In the genomic region with DNA sequence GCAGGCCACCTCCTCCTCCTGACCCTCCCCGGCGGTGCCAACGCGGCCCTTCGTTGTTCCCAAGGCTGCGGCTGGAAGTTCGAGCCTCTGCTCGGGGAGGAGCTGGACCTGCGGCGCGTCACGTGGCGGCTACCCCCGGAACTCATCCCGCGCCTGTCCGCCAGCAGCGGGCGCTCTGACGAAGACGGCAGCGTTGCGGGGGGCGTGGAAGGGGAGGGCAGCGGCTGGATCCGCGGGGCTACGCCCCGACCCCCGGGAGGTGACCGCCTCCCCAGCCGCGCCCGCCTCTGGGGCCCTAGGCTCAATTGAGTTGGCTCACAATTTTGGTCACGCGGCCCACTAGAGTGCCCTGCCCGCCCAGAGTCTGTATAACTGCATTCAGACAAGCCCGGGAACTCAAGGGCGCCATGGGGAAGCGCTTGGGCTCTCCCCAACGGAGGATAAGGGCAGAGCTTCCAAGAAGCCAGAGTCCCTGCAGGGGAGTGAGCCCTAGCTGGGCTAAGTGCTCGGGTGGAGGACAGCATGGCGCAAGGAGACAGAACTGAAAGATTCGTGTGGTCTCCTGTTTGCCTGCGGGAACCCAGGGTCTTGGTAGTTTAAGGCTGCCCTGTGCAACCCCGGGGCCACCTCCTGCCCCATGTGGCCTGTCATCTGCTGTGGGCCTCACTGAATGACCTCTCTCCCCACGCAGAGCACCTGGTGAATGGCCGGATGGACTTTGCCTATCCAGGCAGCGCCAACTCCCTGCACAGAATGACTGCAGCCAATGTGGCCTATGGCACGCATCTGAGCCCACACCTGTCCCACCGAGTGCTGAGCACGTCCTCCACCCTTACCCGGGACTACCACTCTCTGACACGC, we compare ENCODE assay signal across 8 mouse cellular contexts. TPM values are rescaled to one million over a fixed set of nuclear protein-coding genes. Genes with fewer than 3 reads are reported as not detected.
DNase-seq lines count a peak whose midpoint lies in the region; ATAC-seq and TF ChIP-seq lines count a peak whose summit lies in the region.

No protein-coding gene starts in this region.

- TF ChIP-seq POLR2A in embryonic fibroblast, embryonic 13.5 days (IDR thresholded peaks at IDR 0.05; ENCODE audit: low read depth, low read length), result peak; percentile 46

- peaks cover 3% of the 10 kb centered on the region; the same call in 1 of the 2 replicates for H3K4me1 ChIP-seq in embryonic fibroblast, embryonic 13.5 days (ENCODE audit: control insufficient read depth, insufficient read depth, low read length)
- peaks cover 19% of the 10 kb centered on the region for H3K4me1 ChIP-seq in heart, embryonic 11.5 days (ENCODE audit: control insufficient read depth, insufficient read depth, low read length)
- H3K4me1 ChIP-seq in kidney, embryonic 14.5 days (ENCODE audit: control insufficient read depth, insufficient read depth, low read length), result peaks cover 22% of the 10 kb centered on the region
- peaks cover 17% of the 10 kb centered on the region for H3K4me1 ChIP-seq in liver, postnatal 0 days (ENCODE audit: insufficient read depth)
- H3K4me1 ChIP-seq in neural tube, embryonic 12.5 days, result peaks cover 10% of the 10 kb centered on the region; the same call in 1 of the 2 replicates

- peaks cover 7% of the 10 kb centered on the region; the same call in 1 of the 2 replicates for H3K27me3 ChIP-seq in heart, embryonic 11.5 days (ENCODE audit: control insufficient read depth, insufficient read depth, low read length)
- H3K27me3 ChIP-seq in kidney, embryonic 14.5 days (ENCODE audit: control insufficient read depth, insufficient read depth, low read length), result no peaks in the 10 kb centered on the region
- H3K27me3 ChIP-seq in liver, postnatal 0 days (ENCODE audit: insufficient read depth, low read length), result no peaks in the 10 kb centered on the region
- 0 out of 2 replicates have a peak, but pooled peaks cover 4% of the 10 kb centered on the region for H3K27me3 ChIP-seq in neural tube, embryonic 12.5 days (replicated peaks)

- peak overlapping the region; percentile 3 for H3K27ac ChIP-seq in embryonic fibroblast, embryonic 13.5 days (ENCODE audit: insufficient read depth, low read length)
- H3K27ac ChIP-seq in heart, embryonic 11.5 days (ENCODE audit: low read depth, low read length), result peak overlapping the region; percentile 82
- H3K27ac ChIP-seq in kidney, embryonic 14.5 days (ENCODE audit: low read depth, low read length), result peak overlapping the region; percentile 65
- peak overlapping the region; percentile 90 for H3K27ac ChIP-seq in liver, postnatal 0 days (ENCODE audit: low read depth)
- H3K27ac ChIP-seq in neural tube, embryonic 12.5 days, result no peak overlapping the region

- H3K36me3 ChIP-seq in heart, embryonic 11.5 days (ENCODE audit: control insufficient read depth, insufficient read depth, low read length), result peaks cover 11% of the 10 kb centered on the region
- H3K36me3 ChIP-seq in kidney, embryonic 14.5 days (ENCODE audit: control insufficient read depth, insufficient read depth, low read length), result peaks cover 27% of the 10 kb centered on the region
- peaks cover 17% of the 10 kb centered on the region for H3K36me3 ChIP-seq in liver, postnatal 0 days (replicated peaks; ENCODE audit: insufficient read depth, low read length)
- peaks cover 9% of the 10 kb centered on the region; the same call in 1 of the 2 replicates for H3K36me3 ChIP-seq in neural tube, embryonic 12.5 days

- H3K9ac ChIP-seq in heart, embryonic 11.5 days (ENCODE audit: low read depth, low read length), result peak overlapping the region; percentile 78
- H3K9ac ChIP-seq in kidney, embryonic 14.5 days (ENCODE audit: low read depth, low read length), result peak overlapping the region; percentile 61
- peak overlapping the region; percentile 65 for H3K9ac ChIP-seq in liver, postnatal 0 days (replicated peaks)
- H3K9ac ChIP-seq in neural tube, embryonic 12.5 days, result peak overlapping the region; percentile 44

- 5% methylated on average over 50 of the region's 54 CpGs for WGBS in heart, embryonic 11.5 days (ENCODE audit: insufficient replicate concordance)
- WGBS in kidney, embryonic 14.5 days, result 4% methylated on average over 53 of the region's 54 CpGs
- WGBS in liver, postnatal 0 days (ENCODE audit: insufficient replicate concordance), result 5% methylated on average over 48 of the region's 54 CpGs
- 6% methylated on average over 54 of the region's 54 CpGs for WGBS in neural tube, embryonic 12.5 days

- H3K9me3 ChIP-seq in heart, embryonic 11.5 days (replicated peaks; ENCODE audit: control insufficient read depth, low read length), result no peaks in the 10 kb centered on the region
- H3K9me3 ChIP-seq in kidney, embryonic 14.5 days (ENCODE audit: control insufficient read depth, low read length), result no peaks in the 10 kb centered on the region
- no peaks in the 10 kb centered on the region for H3K9me3 ChIP-seq in liver, postnatal 0 days (ENCODE audit: low read length)
- H3K9me3 ChIP-seq in neural tube, embryonic 12.5 days, result no peaks in the 10 kb centered on the region

- H3K4me2 ChIP-seq in heart, embryonic 11.5 days, result peak overlapping the region; percentile 85
- peak overlapping the region; percentile 73 for H3K4me2 ChIP-seq in kidney, embryonic 14.5 days (replicated peaks; ENCODE audit: low read depth, low read length)
- H3K4me2 ChIP-seq in liver, postnatal 0 days (ENCODE audit: low read depth, low read length), result peak overlapping the region; percentile 84
- H3K4me2 ChIP-seq in neural tube, embryonic 12.5 days (replicated peaks), result peak overlapping the region; percentile 65

- peak; percentile 65 for ATAC-seq in heart, embryonic 11.5 days (replicated peaks; ENCODE audit: insufficient number of reproducible peaks, low FRiP score, low TSS enrichment)
- ATAC-seq in kidney, embryonic 14.5 days (ENCODE audit: low FRiP score, low TSS enrichment), result peak; percentile 65
- peak; percentile 77 for ATAC-seq in liver, postnatal 0 days
- ATAC-seq in neural tube, embryonic 12.5 days (ENCODE audit: low FRiP score, low read depth), result peak; percentile 55

- TF ChIP-seq EP300 in liver, postnatal 0 days (IDR thresholded peaks at IDR 0.05; ENCODE audit: low read depth), result no peak

- TF ChIP-seq CTCF in embryonic fibroblast, embryonic 13.5 days (IDR thresholded peaks at IDR 0.05; ENCODE audit: borderline replicate concordance, insufficient read depth, low read length), result peak; percentile 72
- TF ChIP-seq CTCF in liver, postnatal 0 days (IDR thresholded peaks at IDR 0.05; ENCODE audit: low read depth), result peak; percentile 82

- peak; percentile 87 for DNase-seq in A20 (ENCODE audit: low read depth, low spot score)
- DNase-seq in adrenal gland, adult 8-10 months, result peak; percentile 59
- DNase-seq in liver, postnatal 0 days, result peak; percentile 87
- DNase-seq in testis, postnatal 10 days (ENCODE audit: low spot score), result peak; percentile 90

- H3K4me3 ChIP-seq in embryonic fibroblast, embryonic 13.5 days (ENCODE audit: insufficient read depth, low read length), result no peak overlapping the region; the same call in 1 of the 2 replicates
- peak overlapping the region; percentile 45 for H3K4me3 ChIP-seq in heart, embryonic 11.5 days (ENCODE audit: low read depth, low read length)
- H3K4me3 ChIP-seq in kidney, embryonic 14.5 days (ENCODE audit: low read length), result peak overlapping the region; percentile 38
- peak overlapping the region; percentile 40 for H3K4me3 ChIP-seq in liver, postnatal 0 days (ENCODE audit: low read depth, low read length)
- H3K4me3 ChIP-seq in neural tube, embryonic 12.5 days, result peak overlapping the region; percentile 21

RNA-seq across cellular contexts. Expression of a gene that starts 7.4 kb away (rescaled TPM):
- 10 to 100 TPM; 37.3 to 55.6 (median 46.4) TPM for total RNA-seq in adrenal gland, adult 8-10 months (2022)
- 50.8 and 58.6 TPM in 2 replicates for polyA plus RNA-seq in embryonic fibroblast, embryonic 13.5 days (2011; ENCODE audit: insufficient read length, low read depth, missing spikeins)
- polyA plus RNA-seq in heart, embryonic 11.5 days (2014; fragmentation: Nextera tagmentation; extraction: Ambion mirVana), result 137 and 151 TPM in 2 replicates
- polyA plus RNA-seq in kidney, embryonic 14.5 days (2014; fragmentation: Nextera tagmentation; extraction: Ambion mirVana), result 155 and 166 TPM in 2 replicates
- polyA plus RNA-seq in liver, postnatal 0 days (2015; fragmentation: Nextera tagmentation; extraction: Ambion mirVana), result 317 and 319 TPM in 2 replicates
- polyA plus RNA-seq in neural tube, embryonic 12.5 days (2016; fragmentation: Nextera tagmentation; extraction: Ambion mirVana), result 100 and 109 TPM in 2 replicates

RNA-seq across cellular contexts. Expression of a gene that starts 22.7 kb away (rescaled TPM):
- 100 to 1,000 TPM; 302 to 413 (median 377) TPM for total RNA-seq in adrenal gland, adult 8-10 months (2022)
- polyA plus RNA-seq in embryonic fibroblast, embryonic 13.5 days (2011; ENCODE audit: insufficient read length, low read depth, missing spikeins), result 339 and 513 TPM in 2 replicates
- polyA plus RNA-seq in heart, embryonic 11.5 days (2014; fragmentation: Nextera tagmentation; extraction: Ambion mirVana), result 734 and 757 TPM in 2 replicates
- 1,830 and 1,881 TPM in 2 replicates for polyA plus RNA-seq in kidney, embryonic 14.5 days (2014; fragmentation: Nextera tagmentation; extraction: Ambion mirVana)
- polyA plus RNA-seq in liver, postnatal 0 days (2015; fragmentation: Nextera tagmentation; extraction: Ambion mirVana), result 647 and 656 TPM in 2 replicates
- 2,060 and 2,115 TPM in 2 replicates for polyA plus RNA-seq in neural tube, embryonic 12.5 days (2016; fragmentation: Nextera tagmentation; extraction: Ambion mirVana)

RNA-seq across cellular contexts. Expression of a gene that starts 25.1 kb away (rescaled TPM):
- 10 to 100 TPM; 19.7 to 45.2 (median 29.6) TPM for total RNA-seq in adrenal gland, adult 8-10 months (2022)
- polyA plus RNA-seq in embryonic fibroblast, embryonic 13.5 days (2011; ENCODE audit: insufficient read length, low read depth, missing spikeins), result 16.9 and 18.8 TPM in 2 replicates
- polyA plus RNA-seq in heart, embryonic 11.5 days (2014; fragmentation: Nextera tagmentation; extraction: Ambion mirVana), result 18.7 and 20.0 TPM in 2 replicates
- 24.4 and 37.2 TPM in 2 replicates for polyA plus RNA-seq in kidney, embryonic 14.5 days (2014; fragmentation: Nextera tagmentation; extraction: Ambion mirVana)
- polyA plus RNA-seq in liver, postnatal 0 days (2015; fragmentation: Nextera tagmentation; extraction: Ambion mirVana), result 3.9 and 5.1 TPM in 2 replicates
- polyA plus RNA-seq in neural tube, embryonic 12.5 days (2016; fragmentation: Nextera tagmentation; extraction: Ambion mirVana), result 47.9 and 48.6 TPM in 2 replicates

RNA-seq across cellular contexts. Expression of a gene that starts 30.6 kb away (rescaled TPM):
- 1 to 10 TPM; 3.5 to 5.1 (median 3.9) TPM for total RNA-seq in adrenal gland, adult 8-10 months (2022)
- 1.3 and 2.1 TPM in 2 replicates for polyA plus RNA-seq in embryonic fibroblast, embryonic 13.5 days (2011; ENCODE audit: insufficient read length, low read depth, missing spikeins)
- polyA plus RNA-seq in heart, embryonic 11.5 days (2014; fragmentation: Nextera tagmentation; extraction: Ambion mirVana), result 0.51 and 0.80 TPM in 2 replicates
- polyA plus RNA-seq in kidney, embryonic 14.5 days (2014; fragmentation: Nextera tagmentation; extraction: Ambion mirVana), result 1.1 and 2.1 TPM in 2 replicates
- polyA plus RNA-seq in liver, postnatal 0 days (2015; fragmentation: Nextera tagmentation; extraction: Ambion mirVana), result 0.21 and 0.34 TPM in 2 replicates
- 0.99 and 1.4 TPM in 2 replicates for polyA plus RNA-seq in neural tube, embryonic 12.5 days (2016; fragmentation: Nextera tagmentation; extraction: Ambion mirVana)
